In the genomic region with DNA sequence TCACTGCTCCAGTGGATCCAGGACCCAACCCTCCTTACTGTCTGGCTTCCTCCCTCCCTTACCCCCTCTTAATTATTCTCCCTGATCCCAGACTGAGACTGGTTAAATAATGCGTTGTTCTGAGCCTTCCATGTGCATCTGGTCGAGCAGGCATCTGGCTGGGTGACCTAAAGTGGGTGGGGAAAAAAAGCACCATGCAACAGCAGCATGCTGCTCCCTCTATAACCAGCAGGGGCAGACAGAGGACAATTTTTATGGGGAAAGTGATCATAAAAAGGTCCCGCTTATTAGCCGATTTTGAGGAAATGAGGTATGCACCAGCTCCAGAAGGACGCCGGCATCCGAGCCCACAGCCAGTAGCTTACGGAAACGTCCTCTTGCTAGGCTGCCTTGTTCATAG, we compare ENCODE assay signal across 8 mouse cellular contexts. TPM values are rescaled to one million over a fixed set of nuclear protein-coding genes. Genes with fewer than 3 reads are reported as not detected.
DNase-seq lines count a peak whose midpoint lies in the region; ATAC-seq and TF ChIP-seq lines count a peak whose summit lies in the region.

No protein-coding gene starts in this region.

- H3K9me3 ChIP-seq in forebrain, postnatal 0 days (ENCODE audit: low read length) = no peaks in the 10 kb centered on the region
- H3K9me3 ChIP-seq in hindbrain, embryonic 11.5 days (ENCODE audit: control insufficient read depth, low read length) = no peaks in the 10 kb centered on the region

- H3K4me1 ChIP-seq in cerebellum, adult 2 months (ENCODE audit: control insufficient read depth, insufficient read depth, low read length) = peaks cover 19% of the 10 kb centered on the region
- H3K4me1 ChIP-seq in forebrain, postnatal 0 days (ENCODE audit: insufficient read depth) = no peaks in the 10 kb centered on the region
- no peaks in the 10 kb centered on the region for H3K4me1 ChIP-seq in hindbrain, embryonic 11.5 days (replicated peaks; ENCODE audit: control insufficient read depth, insufficient read depth, low read length)

- no peak overlapping the region for H3K27ac ChIP-seq in cerebellum, adult 2 months (ENCODE audit: insufficient read depth, low read length)
- H3K27ac ChIP-seq in forebrain, postnatal 0 days (ENCODE audit: low read depth, low read length) = no peak overlapping the region
- no peak overlapping the region for H3K27ac ChIP-seq in hindbrain, embryonic 11.5 days (ENCODE audit: low read depth, low read length)

- WGBS in cerebellum, adult 2 months = under 1% methylated on average over 9 of the region's 9 CpGs
- WGBS in forebrain, postnatal 0 days = 8% methylated on average over 9 of the region's 9 CpGs
- WGBS in hindbrain, embryonic 11.5 days = 25% methylated on average over 9 of the region's 9 CpGs

- no peaks in the 10 kb centered on the region for H3K36me3 ChIP-seq in forebrain, postnatal 0 days (ENCODE audit: insufficient read depth)
- no peaks in the 10 kb centered on the region for H3K36me3 ChIP-seq in hindbrain, embryonic 11.5 days (ENCODE audit: control insufficient read depth, insufficient read depth, low read length)

- DNase-seq in MN1 (ENCODE audit: low spot score) = peak; percentile 93
- peak; percentile 65 to 69 for DNase-seq in cerebellum, adult 2 months
- peak; percentile 70 for DNase-seq in forebrain, postnatal 0 days
- peak; percentile 66 for DNase-seq in hindbrain, embryonic 11.5 days (ENCODE audit: low spot score)
- DNase-seq in layer of hippocampus, postnatal 10 days (ENCODE audit: low spot score in 2 of 2) = peak; percentile 66 to 70
- peak; percentile 86 for DNase-seq in lung, postnatal 36 days
- peak; percentile 85 for DNase-seq in retina, embryonic 14.5 days (ENCODE audit: low spot score)

- H3K4me2 ChIP-seq in forebrain, postnatal 0 days (ENCODE audit: low read depth) = peak overlapping the region; percentile 13
- no peak overlapping the region for H3K4me2 ChIP-seq in hindbrain, embryonic 11.5 days (replicated peaks; ENCODE audit: low read depth, low read length)

- H3K9ac ChIP-seq in forebrain, postnatal 0 days = no peak overlapping the region
- no peak overlapping the region for H3K9ac ChIP-seq in hindbrain, embryonic 11.5 days (ENCODE audit: low read depth, low read length)

- H3K27me3 ChIP-seq in cerebellum, adult 2 months (ENCODE audit: control insufficient read depth, insufficient read depth, low read length) = no peaks in the 10 kb centered on the region
- no peaks in the 10 kb centered on the region for H3K27me3 ChIP-seq in forebrain, postnatal 0 days (ENCODE audit: insufficient read depth, low read length)
- H3K27me3 ChIP-seq in hindbrain, embryonic 11.5 days (ENCODE audit: control insufficient read depth, insufficient read depth, low read length) = no peaks in the 10 kb centered on the region

- peak overlapping the region; percentile 49 for H3K4me3 ChIP-seq in cerebellum, adult 2 months (replicated peaks; ENCODE audit: insufficient read depth, low read depth, low read length)
- no peak overlapping the region for H3K4me3 ChIP-seq in forebrain, postnatal 0 days (ENCODE audit: low read depth, low read length)
- no peak overlapping the region for H3K4me3 ChIP-seq in hindbrain, embryonic 11.5 days (ENCODE audit: low read depth, low read length)

- TF ChIP-seq POLR2A in cerebellum, adult 2 months (IDR thresholded peaks at IDR 0.05; ENCODE audit: borderline replicate concordance, insufficient read depth, low read length) = no peak

- peak; percentile 74 for ATAC-seq in forebrain, postnatal 0 days
- ATAC-seq in hindbrain, embryonic 11.5 days (ENCODE audit: low FRiP score) = no peak
- no peak for ATAC-seq in inflammation-experienced regulatory T-cells, adult 6 months

- peak; percentile 65 for TF ChIP-seq CTCF in cerebellum, adult 2 months (IDR thresholded peaks at IDR 0.05; ENCODE audit: borderline replicate concordance, insufficient read depth, low read depth, low read length)
- peak; percentile 90 for TF ChIP-seq CTCF in forebrain, postnatal 0 days (IDR thresholded peaks at IDR 0.05; ENCODE audit: low read depth)

RNA-seq across cellular contexts. Expression of a gene that starts 24.0 kb away (rescaled TPM):
- 1.2 and 2.1 TPM in 2 replicates for polyA plus RNA-seq in cerebellum, adult 2 months (2012; rRNA removed)
- total RNA-seq in forebrain, postnatal 0 days (2014; rRNA removed) = 0.62 TPM in 1 of 2 replicates, not detected in the other
- 0.89 and 1.2 TPM in 2 replicates for polyA plus RNA-seq in forebrain, postnatal 0 days (2015; fragmentation: Nextera tagmentation; extraction: Ambion mirVana)
- not detected in 2 replicates for polyA plus RNA-seq in hindbrain, embryonic 11.5 days (2014; fragmentation: Nextera tagmentation; extraction: Ambion mirVana)
- total RNA-seq in layer of hippocampus, postnatal 10 days (2021) = 1 to 10 TPM; 1.4 to 1.8 TPM
- polyA plus RNA-seq in inflammation-experienced regulatory T-cells, adult 6 months (2017; shearing (Covaris generic)) = not detected

RNA-seq across cellular contexts. Expression of a gene that starts 35.9 kb away (rescaled TPM):
- 68.4 and 74.8 TPM in 2 replicates for polyA plus RNA-seq in cerebellum, adult 2 months (2012; rRNA removed)
- total RNA-seq in forebrain, postnatal 0 days (2014; rRNA removed) = 32.5 and 50.2 TPM in 2 replicates
- 25.9 and 34.0 TPM in 2 replicates for polyA plus RNA-seq in forebrain, postnatal 0 days (2015; fragmentation: Nextera tagmentation; extraction: Ambion mirVana)
- polyA plus RNA-seq in hindbrain, embryonic 11.5 days (2014; fragmentation: Nextera tagmentation; extraction: Ambion mirVana) = 24.9 and 26.8 TPM in 2 replicates
- 10 to 100 TPM; 53.5 to 58.7 TPM for total RNA-seq in layer of hippocampus, postnatal 10 days (2021)
- 10 to 100 TPM; 36.1 to 44.6 (median 42.1) TPM for polyA plus RNA-seq in inflammation-experienced regulatory T-cells, adult 6 months (2017; shearing (Covaris generic))

RNA-seq across cellular contexts. Expression of a gene that starts 56.5 kb away (rescaled TPM):
- polyA plus RNA-seq in cerebellum, adult 2 months (2012; rRNA removed) = 142 and 148 TPM in 2 replicates
- 545 and 656 TPM in 2 replicates for total RNA-seq in forebrain, postnatal 0 days (2014; rRNA removed)
- polyA plus RNA-seq in forebrain, postnatal 0 days (2015; fragmentation: Nextera tagmentation; extraction: Ambion mirVana) = 345 and 405 TPM in 2 replicates
- 273 and 295 TPM in 2 replicates for polyA plus RNA-seq in hindbrain, embryonic 11.5 days (2014; fragmentation: Nextera tagmentation; extraction: Ambion mirVana)
- 100 to 1,000 TPM; 453 to 469 TPM for total RNA-seq in layer of hippocampus, postnatal 10 days (2021)
- polyA plus RNA-seq in inflammation-experienced regulatory T-cells, adult 6 months (2017; shearing (Covaris generic)) = 10 to 100 TPM in 1 of 3 experiments, 1 to 10 TPM in 2; 6.9 to 14.7 (median 9.7) TPM
